Mouse (Mus musculus) embryo, embryonic 11 days (tissue): Measurements from ENCODE around the gene Dpp9.

Experiments used
- DNase-seq: peaks from one replicate; pipeline ENCODE4 v3.0.0-alpha.2; 2015

The Dpp9 gene

DNA sequence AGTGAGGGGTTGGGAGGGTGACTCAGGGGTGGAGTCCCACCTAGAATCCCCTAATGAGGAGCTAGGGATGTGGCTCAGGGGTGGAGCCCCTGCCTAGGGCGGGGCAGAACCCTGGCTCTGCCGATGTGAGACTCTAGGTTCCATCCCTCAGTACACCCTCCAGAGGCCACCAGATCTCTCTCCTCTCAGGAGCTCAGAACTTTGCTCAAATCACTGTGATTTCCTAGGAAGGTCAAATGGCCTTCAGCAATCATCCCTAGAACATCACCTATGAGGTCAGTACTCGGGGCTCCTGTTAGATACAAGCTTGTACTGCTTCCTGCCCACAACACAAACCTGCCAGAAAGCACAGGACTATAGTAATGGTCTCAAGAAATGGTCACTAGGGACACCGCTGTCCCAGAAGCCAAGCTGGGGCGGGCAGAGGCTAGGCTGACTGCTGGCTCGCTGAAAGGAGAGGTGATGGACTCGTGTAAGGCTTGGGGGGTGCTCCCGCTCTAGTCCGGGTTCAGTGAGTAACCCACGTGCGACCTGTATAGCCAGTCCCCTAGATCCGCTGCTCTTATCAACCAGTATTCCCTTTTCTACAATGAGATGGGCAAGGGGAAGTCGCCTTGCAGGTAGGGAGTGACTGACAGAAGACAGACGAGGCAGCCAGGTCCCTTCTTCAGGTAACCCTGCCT is 35.6 kb downstream of the Dpp9 start:
- peak; percentile 14 for DNase-seq

DNA sequence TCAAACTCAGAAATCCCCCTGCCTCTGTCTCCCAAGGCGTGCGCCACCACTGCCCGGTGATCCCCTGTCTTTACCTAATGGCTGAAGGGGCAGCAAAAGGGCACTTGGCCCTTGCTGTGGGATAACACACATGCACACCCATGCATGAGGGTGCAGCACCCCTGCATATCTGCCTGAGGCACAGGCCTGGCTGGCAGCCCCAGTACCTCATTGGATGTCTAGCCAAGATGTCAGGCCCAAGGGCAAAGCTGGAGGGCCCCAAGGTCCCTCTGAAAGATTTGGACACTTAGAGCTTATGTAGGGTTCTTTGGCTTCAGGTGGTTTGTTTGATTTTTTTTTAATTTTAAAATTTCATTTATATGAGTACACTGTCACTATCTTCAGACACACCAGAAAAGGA is 43.3 kb downstream of the Dpp9 start:
- DNase-seq = no peak

DNA sequence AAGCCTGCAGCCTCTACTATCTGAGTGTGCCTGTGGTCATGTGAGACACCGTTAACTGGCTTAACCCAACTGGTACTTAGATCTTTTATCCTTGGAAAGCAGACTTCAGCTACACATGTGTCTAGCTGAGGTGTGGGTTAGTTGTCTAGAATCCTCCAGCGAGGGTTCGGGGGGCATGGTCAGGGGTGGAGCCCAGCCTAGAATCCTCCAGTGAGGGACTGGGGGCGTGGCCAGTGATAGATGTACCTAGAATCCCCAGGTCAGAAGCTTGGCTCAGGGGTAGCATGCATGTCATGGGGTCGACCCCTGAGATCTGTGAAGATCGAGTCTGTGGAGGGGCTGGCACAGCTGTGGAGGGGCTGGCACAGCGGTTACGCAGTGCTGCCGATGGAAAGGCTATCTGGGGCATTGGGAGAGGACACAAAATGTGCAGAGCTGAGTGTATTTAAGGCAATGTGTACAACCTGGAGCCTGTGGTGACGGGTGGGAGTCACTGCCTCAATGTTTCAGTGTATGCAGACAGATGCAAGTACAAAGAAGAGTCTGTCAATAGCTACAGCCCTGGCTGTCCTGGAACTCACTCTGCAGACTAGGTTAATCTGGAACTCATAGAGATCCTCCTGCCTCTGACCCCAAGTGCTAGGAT is 45.2 kb downstream of the Dpp9 start:
- DNase-seq = peak; percentile 7

DNA sequence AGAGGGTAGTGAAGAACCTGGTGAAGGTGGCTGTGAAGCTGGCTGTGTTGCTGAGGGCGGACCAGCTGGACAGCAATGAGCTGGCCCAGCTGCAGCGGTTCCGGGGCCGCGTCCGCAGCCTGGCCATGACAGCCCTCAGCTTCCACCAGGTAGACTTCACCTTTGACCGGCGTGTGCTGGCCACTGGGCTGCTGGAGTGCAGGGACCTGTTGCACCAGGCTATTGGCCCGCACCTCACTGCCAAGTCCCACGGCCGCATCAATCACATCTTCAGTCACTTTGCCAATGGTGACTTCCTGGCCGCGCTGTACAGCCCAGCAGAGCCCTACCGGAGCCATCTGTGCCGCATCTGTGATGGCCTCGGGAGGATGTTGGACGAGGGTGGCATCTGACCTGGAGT is 46.8 kb downstream of the Dpp9 start:
- DNase-seq = no peak

DNA sequence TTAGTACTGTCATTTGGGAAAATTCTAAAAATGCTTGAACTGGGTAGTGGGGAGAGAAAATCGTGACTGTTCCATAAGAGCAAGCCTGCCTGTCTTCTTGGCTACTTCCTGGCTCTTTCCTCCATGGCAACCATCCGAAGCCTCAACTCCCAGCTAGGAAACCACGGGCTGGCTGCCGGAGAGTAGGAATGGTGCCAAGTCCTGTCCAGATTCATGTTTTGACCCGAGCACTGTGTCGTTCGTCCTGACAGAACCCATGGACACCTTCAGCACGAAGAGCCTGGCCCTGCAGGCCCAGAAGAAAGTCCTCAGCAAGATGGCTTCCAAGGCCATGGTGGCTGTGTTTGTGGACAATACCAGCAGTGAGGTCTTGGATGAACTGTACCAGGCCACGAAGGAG is 47.2 kb downstream of the Dpp9 start:
- no peak for DNase-seq

DNA sequence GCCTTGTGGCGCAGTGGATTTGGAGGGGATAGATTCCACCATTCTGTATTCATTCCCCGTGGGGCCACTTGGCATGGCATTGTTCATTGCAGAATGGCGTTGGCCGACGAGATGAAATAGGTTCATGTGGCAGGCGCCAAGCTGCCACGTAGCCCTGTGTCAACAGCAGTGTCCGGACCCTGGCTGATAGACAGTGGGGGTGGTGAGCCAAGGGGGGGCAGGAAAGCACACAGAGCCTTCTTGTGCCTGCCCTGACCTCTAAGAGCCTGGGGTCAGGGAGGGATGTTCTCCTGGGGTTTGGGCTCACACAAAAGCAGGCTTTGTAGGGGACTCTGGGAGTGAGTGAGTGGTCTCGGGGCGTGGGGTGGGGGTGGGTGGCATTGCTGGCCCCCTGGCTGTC is 48.1 kb downstream of the Dpp9 start:
- peak; percentile 53 for DNase-seq

DNA sequence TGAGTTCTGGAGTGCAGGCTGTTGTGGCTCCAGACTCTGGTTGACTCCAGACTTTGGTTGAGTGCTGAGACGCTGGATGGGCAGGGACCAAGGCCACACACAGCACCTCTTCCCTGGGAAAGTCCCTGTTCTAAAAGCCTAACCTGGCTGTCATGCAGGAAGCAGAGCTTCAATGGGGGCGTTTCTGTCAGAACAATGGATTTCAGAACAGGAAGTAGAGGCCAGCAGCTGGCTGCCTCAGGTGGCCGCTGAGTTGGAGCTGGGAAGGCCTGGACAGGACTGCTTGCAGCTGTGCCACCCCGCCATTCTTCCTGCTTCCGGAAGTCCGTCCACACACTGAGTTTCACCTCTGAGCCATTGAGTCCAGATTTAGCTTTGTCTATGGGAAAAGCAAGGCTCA is 48.9 kb downstream of the Dpp9 start:
- no peak for DNase-seq

DNA sequence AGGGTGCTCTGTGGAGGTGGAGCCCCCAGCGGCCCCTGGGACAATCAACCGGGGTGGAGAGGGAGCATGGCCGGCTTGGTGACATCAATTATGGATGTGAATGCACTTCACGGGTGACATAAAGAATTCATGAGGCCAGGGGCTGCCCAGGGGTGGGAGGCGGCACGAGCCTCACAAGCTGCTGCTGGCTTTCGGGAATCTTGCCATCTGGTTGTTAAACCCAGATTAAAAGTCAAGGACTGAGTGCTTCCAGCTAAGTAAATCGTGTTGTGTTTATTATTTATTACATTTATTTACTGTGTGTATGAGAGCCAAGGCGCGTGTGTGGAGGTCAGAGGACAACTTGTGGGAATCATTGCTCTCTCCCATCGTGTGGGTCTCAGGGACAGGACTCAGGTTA is 53.0 kb downstream of the Dpp9 start:
- no peak for DNase-seq

DNA sequence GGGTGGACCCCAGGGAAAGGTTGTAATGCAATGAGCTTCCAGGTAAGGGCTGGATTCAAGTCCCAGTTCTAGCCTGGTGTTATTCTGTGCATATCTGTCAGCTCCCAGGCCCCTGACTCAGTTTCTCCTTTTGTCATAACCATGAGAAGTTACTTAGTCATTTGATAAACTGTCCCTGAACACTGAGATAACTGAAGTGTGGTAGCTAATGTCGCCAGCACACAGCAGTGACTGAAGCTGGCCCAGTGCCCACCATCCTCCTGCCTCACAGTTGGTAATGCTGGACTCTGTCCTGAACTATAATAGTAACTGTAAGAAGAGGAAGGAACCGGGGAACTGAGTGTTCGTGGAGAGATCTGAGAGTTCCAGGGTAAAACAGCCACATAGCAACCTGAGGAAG is 54.2 kb downstream of the Dpp9 start:
- no peak for DNase-seq

DNA sequence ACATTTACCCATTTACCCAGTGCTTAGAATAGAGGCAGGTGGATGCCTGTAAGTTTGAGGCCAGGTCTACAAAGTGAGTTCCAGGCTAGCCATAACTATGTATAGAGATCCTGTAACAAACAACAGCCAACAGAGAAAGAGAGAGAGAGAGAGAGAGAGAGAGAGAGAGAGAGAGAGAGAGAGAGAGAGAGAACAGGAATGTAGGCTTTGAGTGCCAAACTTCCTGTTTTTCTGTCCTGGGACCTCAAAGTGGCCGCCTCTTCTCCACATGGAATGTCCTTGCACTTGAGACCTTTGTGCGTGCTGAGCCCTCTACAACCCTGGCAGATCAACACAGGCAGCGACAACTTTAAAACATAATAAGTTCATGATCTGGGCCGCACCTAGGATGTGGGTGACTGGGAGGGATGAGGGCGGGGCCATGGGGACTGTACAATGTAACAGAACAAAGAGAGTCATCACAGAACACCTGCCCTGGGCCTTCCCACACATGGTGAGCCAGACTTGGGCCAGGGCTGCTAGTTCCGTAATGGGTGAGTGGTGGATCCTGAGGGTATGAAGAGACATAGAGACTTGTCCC is 55.1 kb downstream of the Dpp9 start:
- DNase-seq = no peak

DNA sequence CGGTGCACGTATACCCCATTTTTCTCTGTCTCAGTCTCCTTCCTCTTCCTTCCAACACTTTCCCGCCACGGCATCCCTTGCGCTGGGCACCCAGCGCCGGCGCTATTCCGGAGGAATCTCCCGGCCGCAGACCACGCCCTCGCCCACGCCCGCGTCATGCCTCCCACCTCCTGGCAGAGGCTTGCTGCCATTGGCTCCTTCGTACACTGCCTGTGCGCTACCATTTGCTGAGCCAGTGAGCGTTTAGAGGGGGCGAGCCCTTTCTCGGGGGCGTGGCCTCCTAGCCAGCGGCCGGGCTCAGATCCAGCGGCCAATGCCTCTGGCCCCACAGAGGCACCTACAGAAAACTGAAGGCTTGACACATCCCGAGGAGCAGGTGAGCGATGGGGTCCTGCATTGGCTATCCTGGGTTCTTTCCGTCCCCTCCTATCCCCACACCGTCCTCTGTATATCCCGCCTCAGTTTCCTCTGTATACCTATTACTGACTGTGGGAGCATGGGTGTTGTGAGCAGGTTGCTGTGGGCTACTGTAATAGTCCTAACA is 56.4 kb downstream of the Dpp9 start, which contains the start of gene Tnfaip8l1:
Gene Tnfaip8l1 (plus strand): TSS at position 247 of the 544 bp plus-strand sequence.
- DNase-seq = peak; percentile 95

DNA sequence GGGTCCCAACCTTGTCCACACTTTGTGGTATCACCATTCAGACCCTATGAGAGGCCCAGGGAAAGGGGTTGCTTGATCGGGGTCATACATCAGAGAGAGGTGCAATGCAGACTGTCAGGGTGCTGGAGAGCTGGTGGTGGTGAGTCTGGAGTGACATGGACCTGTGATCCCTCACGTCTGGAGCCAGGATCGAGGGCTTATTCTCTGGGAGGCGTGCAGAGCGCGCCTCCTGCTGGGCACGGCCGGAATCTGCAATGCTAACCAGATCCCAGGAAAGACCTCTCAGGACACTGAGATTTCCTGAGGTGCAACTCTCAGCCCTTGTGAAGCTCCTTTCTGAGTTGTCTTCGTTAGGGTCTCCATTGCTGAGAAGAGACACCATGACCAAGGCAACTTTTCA is 59.0 kb downstream of the Dpp9 start:
- peak; percentile 85 for DNase-seq

DNA sequence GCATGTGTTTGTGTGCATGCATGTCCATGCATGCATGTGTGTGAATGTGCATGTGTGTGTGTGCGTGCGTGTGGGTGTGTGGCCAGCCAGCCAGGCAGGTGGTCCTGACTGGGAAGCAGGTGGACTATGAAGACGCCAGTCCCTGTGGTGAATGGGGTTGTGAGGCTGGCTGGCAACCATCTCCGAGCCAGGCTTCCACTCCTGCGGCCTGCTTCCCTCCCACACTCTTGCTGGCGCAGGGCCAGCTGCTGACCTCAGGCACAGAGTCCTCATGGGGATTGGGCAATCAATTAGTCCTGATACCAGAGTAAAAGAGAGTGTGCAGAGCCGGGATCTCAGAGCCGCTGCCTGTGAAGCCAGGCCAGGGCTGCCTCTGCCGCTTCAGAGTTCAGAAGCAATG is 65.1 kb downstream of the Dpp9 start:
- peak; percentile 76 for DNase-seq

DNA sequence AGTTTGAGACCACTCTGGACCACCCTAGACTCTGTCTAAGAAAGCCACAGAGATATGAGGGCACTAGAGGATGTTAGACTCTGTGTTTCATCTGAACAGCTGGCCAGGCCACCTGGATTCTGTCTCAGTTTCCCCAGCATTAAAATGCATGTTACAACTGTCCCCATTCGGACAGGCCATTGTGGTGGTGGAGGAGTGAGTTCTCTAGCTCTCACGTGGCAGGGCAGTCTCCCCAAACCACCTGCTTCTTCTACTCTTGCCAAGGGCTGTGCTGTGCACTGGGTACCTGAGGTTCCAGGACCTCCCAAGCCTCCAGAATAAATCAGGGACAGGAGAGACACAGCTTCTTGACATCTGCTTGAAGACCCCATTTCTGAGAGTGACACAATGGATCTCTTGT is 68.8 kb downstream of the Dpp9 start:
- no peak for DNase-seq

DNA sequence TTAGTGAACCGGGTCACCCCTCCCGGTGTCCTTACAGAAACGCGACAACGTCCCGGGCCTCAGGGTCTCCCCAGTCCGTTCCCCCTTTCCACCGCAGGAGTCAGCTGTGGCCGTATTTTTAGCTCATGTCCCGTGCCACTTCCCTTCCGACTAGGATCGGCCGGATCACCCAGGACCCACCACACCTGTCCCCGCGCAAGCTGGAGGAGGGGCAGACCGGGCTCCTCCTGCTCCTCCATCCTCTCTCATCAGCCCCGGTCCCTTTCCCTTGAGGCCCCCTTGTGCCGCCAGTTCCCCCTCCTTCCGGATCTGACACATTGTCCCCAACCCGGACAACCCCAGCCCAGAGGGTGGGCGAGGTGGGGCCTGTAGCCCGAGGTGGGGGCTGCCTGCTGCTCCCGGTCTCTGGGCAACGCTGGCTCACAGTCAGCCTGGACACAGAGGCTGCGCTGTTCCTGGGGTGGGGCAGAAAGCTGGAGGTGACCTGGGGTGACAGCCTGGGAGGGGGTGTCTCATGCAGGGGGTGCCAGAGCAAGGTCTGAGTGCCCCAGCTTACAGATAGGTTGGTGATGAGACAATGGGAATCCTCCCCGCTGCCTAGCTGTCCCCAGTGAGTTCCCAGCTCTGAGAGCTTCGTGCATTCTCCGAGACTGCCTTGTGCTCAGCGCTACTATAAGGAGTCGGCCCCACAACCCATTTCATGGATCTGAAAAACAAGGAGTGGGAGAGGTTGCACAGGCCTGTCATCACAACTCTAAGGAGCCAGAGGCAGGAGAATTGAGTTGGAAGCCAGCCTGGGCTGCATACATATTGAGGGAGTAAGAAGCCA is 69.7 kb downstream of the Dpp9 start:
- no peak for DNase-seq

DNA sequence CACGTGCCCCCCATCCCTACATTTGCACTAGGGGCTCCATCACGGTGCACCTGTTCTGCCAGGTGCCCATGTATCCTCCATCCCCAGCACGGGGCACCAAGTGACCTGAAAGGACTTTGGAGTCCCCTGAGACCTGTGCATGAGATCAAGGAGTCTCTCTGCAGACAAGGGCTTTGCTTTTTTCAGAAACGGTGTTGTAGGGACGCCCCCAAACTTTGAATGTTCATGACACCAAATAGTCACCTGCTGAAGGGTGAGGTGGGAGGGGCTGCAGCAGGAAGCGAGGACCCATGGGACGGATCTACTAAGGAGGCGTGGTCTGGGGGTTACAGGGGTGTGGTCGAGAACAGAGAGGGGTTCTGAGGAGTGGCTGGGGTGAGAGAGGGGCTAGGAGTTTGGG is 70.4 kb downstream of the Dpp9 start:
- DNase-seq = no peak

DNA sequence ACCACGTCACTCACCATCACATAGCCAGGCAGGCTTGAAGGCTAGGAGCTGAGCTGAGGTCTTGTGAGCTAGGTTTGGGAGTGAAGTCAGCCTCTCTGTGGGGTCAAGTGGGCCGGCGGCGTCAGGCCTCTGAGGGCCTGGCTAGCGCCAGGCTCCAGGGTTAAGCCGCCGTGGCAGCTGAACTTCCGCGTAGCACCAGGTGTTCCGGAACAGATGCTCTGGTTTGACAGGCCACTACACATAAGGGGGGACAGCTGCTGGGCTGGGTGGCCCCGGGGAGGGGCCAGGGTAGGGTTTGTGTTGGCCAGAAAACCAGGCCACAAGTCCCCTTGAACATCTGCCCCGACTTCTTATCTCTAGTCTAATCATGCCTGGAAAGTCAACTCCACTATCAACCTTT is 71.3 kb downstream of the Dpp9 start:
- no peak for DNase-seq

DNA sequence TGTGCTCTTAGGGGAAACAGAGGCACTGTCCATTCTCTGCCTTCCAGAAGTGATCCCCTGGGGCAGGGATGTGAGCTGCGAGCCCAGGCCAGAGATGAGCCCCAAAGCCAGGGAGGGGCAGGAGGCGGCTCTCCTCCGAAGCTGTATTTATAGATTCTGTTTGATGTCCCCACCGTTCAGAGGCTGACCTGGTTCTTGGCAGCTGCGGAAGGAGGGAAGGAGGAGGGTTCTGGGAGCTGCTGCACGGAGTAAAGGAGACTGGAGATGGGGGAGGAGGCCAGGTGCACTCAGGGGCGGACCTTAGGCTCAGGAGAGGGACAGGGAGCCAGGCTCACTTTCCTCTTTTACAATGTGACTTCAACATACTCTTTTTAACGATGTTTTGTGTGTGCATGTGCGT is 72.6 kb downstream of the Dpp9 start:
- no peak for DNase-seq

DNA sequence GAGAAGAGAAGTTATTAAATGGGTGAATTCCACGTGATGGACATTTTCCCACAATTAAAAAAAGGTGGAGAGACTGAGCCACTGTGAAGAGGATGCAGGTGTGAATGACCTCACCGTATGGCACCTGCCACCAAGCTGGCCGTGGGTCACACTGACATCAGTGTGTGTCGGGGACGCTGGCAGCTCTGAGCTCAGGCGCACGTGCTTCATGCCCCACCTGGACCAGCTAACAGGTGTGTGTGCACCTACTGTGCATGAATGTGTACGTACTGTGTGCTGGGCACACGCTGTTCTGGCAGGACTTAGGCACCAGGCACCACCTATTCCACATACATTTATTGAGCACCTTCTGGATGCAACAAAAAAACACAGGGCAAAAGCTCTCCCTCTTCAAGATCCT is 74.2 kb downstream of the Dpp9 start:
- no peak for DNase-seq

DNA sequence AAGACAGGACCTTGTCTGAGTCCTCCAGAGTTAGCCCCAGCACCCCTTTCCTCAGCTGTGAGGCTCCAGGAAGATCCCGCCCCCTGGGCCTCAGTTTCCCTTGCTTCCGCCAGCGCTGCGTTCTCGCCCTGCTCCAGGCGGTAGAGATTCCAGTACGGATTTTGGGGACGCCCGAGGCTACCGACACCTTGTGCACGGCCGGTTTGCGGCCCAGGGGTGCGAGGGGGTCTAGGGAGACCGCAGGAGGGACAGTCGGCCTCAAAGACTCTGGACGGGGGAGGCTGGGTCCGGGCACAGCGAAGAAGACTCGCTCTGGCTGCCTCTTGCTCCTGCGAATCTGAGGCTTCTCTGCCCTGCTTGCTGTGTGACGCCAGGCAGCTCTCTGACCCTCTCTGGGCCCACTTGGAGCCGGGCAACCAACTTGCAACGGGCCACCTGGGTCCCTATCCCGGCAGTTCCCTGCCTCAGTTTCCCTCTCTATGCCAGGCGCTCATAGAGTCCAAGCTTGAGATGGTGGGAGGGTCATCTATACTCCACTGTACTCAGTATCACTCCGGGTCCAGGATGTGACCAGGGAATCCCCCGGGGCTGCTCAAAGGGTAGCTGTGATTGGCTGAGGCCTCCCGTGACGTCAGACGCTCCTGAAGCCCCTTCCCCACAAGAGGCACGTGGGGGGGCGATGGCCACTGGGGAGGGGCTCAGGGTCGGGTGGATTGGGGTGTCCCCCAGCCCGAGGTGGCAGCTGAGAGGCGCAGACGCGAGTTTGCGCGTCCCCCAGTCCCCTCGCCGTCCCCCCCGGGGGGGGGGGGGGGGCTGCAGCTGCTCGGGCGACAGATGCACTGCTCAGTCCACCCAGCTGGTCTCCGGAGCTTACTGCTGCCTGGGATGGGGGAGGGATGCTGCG is 76.8 kb downstream of the Dpp9 start:
- peak; percentile 76 for DNase-seq

DNA sequence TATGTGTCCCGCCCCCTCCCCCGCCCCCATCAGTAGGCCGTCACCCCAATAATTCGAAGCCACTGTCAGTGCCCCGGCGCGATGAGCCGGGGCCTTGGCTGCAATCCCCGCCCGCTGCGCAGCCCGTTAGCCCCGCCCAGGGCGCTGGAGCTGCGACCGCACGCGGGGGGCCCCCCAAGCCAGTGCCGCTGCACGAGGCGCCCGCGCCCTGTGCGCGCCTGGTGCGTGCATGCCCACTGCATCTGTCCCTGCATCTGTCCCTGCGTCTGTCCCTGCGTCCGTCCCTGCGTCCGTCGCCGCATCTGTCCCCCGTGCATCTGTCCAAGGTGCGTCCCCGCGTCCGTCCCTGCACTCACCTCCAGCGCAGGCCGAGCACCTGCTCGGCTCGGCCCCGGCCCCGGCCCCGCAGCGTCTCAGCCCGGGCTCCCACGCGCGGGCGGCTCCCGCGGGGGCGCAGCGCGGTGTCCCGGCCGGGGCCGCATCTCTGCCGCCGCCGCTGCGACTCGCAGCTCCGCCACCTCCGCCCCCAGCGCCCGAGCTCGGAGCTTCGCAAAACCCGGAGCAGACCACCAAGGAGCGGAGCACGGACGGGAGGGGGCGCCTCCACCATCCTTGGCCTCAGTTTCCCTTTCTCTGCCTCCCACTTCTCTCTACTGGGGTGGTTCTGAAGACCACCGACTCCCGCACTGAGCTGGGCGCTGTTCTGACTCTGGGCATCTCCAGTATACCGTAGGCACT is 78.7 kb downstream of the Dpp9 start, which contains the start of gene Sema6b:
Gene Sema6b (minus strand): TSS at position 486 of the 738 bp plus-strand sequence.
- peak; percentile 83 for DNase-seq
